Mouse (Mus musculus) heart, adult 2 months (tissue): ENCODE results near the gene Mta3. TPM values are rescaled to one million over a fixed set of nuclear protein-coding genes. Genes with fewer than 3 reads are reported as not detected.

Source experiments
- DNase-seq, 2 experiments: peaks; one replicate each; pipeline ENCODE4 v3.0.0; 2021
- H3K27ac ChIP-seq: fragments of 200-600 bp; 2 replicates; pipeline ENCODE4 v1.8.1; 2022
- H3K27me3 ChIP-seq: fragments of 200-500 bp; 2 replicates; pipeline ENCODE4 v1.6.1; 2012; ENCODE audit warnings: mild to moderate bottlenecking, low read length, inconsistent platforms, mixed read lengths; ENCODE audit not compliant: control insufficient read depth, insufficient read depth
- H3K36me3 ChIP-seq: fragments of 200-500 bp; 2 replicates; pipeline ENCODE4 v1.6.1; 2012; ENCODE audit warnings: low read length, inconsistent platforms; ENCODE audit not compliant: control insufficient read depth, insufficient read depth
- H3K4me1 ChIP-seq: fragments of 200-500 bp; 2 replicates; pipeline ENCODE4 v1.6.1; 2011; ENCODE audit warnings: low read length; ENCODE audit not compliant: control insufficient read depth, insufficient read depth
- H3K4me3 ChIP-seq: fragments of 200-600 bp; 2 replicates; pipeline ENCODE4 v1.8.1; 2022
- H3K79me2 ChIP-seq: fragments of 200-500 bp; replicated peaks from 2 replicates; pipeline ENCODE4 v1.6.1; 2012; ENCODE audit warnings: mild to moderate bottlenecking, inconsistent platforms, low read length, moderate library complexity, mixed read lengths; ENCODE audit not compliant: control insufficient read depth, insufficient read depth
- H3K9ac ChIP-seq: fragments of 200-500 bp; 2 replicates; pipeline ENCODE4 v1.6.1; 2012; ENCODE audit warnings: low read depth, mild to moderate bottlenecking, control low read depth, inconsistent platforms, low read length, mixed read lengths
- CTCF ChIP-seq: fragments of 200-600 bp; IDR thresholded peaks from 2 replicates; pipeline ENCODE4 v1.8.1; 2022; ENCODE audit warnings: antibody characterized with exemption, mild to moderate bottlenecking, moderate library complexity
- EP300 ChIP-seq: fragments of 200-500 bp; IDR thresholded peaks from 2 replicates; pipeline ENCODE4 v1.6.1; 2011; ENCODE audit warnings: low read depth, low read length, control low read depth; ENCODE audit not compliant: insufficient read depth
- POLR2A ChIP-seq: fragments of 200-500 bp; IDR thresholded peaks from 2 replicates; pipeline ENCODE4 v1.6.1; 2011; ENCODE audit warnings: mild to moderate bottlenecking, low read depth, low read length, control low read depth; ENCODE audit not compliant: insufficient read depth
- WGBS: fragments of 180-500 bp; shearing (Covaris S2); methylation state at CpG from one replicate; pipeline ENCODE4 v1.1.7; 2018; 5-methylcytosine and 5-hydroxymethylcytosine counted together
- intact Hi-C: fragments of 180-260 bp; cut with DNase I; formaldehyde crosslinking; loops from one replicate; pipeline ENCODE4 v1.15.1; 2025
- polyA plus RNA-seq: library from polyadenylated mRNA; depleted of rRNA; stranded (reverse); fragments of >200 nt; gene quantifications from 2 replicates; pipeline ENCODE4 v1.2.3, GENCODE M21; 2012
- total RNA-seq, 2 experiments: library from RNA; stranded (reverse); gene quantifications; 2 replicates each; pipeline ENCODE4 v1.2.3; 2021

The Mta3 gene
- total and polyA plus RNA-seq, 3 experiments = 15.1 to 20.1 (median 17.5) TPM

GRCm38 (mm10) chr17:83727707-83728106, 21.7 kb downstream of the Mta3 start:
- H3K79me2 ChIP-seq = no peaks in the 10 kb centered on the region
- DNase-seq = no peak
- no peaks in the 10 kb centered on the region for H3K27me3 ChIP-seq
- no peaks in the 10 kb centered on the region for H3K36me3 ChIP-seq
- no peak overlapping the region for H3K27ac ChIP-seq
- H3K4me1 ChIP-seq = peaks cover 5% of the 10 kb centered on the region
- 83% methylated on average over 4 of the region's 4 CpGs for WGBS
- H3K9ac ChIP-seq = no peak overlapping the region
- no peak for TF ChIP-seq POLR2A
- H3K4me3 ChIP-seq = no peak overlapping the region
- intact Hi-C loops = no loop called here

- H3K36me3 ChIP-seq = no peaks in the 10 kb centered on the region
- H3K27me3 ChIP-seq = no peaks in the 10 kb centered on the region
- TF ChIP-seq EP300 = no peak
- no peak for TF ChIP-seq CTCF
- no peak for TF ChIP-seq POLR2A
- 95% methylated on average over 9 of the region's 9 CpGs for WGBS
- no peak for DNase-seq
- no peak overlapping the region for H3K27ac ChIP-seq
- H3K4me1 ChIP-seq = peaks cover 5% of the 10 kb centered on the region
- no peak overlapping the region for H3K4me3 ChIP-seq
- intact Hi-C loops = no loop called here
- no peaks in the 10 kb centered on the region for H3K79me2 ChIP-seq
- no peak overlapping the region for H3K9ac ChIP-seq
These were observed 23.1 kb downstream of the Mta3 start for GRCm38 (mm10) chr17:83729029-83729428.

- Histone ChIP-seq H3K27me3 (no peaks in the 10 kb centered on the region), H3K36me3 (no peaks in the 10 kb centered on the region), H3K27ac (no peak overlapping the region), H3K4me3 (no peak overlapping the region), H3K79me2 (no peaks in the 10 kb centered on the region), H3K9ac (no peak overlapping the region), H3K4me1 (peaks cover 5% of the 10 kb centered on the region)
- WGBS = 84% methylated on average over 6 of the region's 6 CpGs
- intact Hi-C loops = no loop called here
- no peak for TF ChIP-seq CTCF
- TF ChIP-seq EP300 = no peak
- no peak for TF ChIP-seq POLR2A
- DNase-seq = no peak
These were observed 24.2 kb downstream of the Mta3 start for GRCm38 (mm10) chr17:83730123-83730522.

DNA sequence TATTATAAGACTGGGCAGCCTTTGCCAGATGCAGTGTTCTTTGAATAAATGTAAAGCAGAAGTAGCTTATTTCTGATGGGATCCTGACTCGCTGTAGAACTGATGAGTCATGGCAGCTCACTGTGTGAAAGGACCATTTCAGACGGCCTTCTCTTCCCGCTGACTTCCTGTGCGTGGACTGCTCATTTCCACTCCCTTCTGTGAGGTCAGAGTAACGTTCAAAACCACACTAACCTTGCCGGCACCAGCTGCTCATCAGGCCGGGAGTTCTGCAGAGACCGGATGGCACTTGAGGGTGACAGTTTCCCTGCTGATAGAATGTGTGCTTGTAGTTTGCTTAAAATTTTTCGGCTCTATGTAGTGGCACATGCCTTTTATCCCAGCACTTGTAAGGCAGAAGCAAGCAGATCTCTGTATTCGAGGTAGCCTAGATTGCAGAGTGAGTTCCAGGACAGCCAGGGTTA, 26.2 kb downstream of the Mta3 start:
- peaks cover 5% of the 10 kb centered on the region for H3K4me1 ChIP-seq
- DNase-seq = peak; percentile 32 to 65
- no peak overlapping the region for H3K4me3 ChIP-seq
- H3K27me3 ChIP-seq = no peaks in the 10 kb centered on the region
- peak overlapping the region; percentile 17 for H3K27ac ChIP-seq
- no peaks in the 10 kb centered on the region for H3K79me2 ChIP-seq
- H3K9ac ChIP-seq = peak overlapping the region; percentile 8; the same call in 1 of the 2 replicates
- whole genome bisulfite sequencing = 24% methylated on average over 10 of the region's 10 CpGs
- TF ChIP-seq POLR2A = no peak
- no peak for TF ChIP-seq CTCF
- no peak for TF ChIP-seq EP300
- intact Hi-C loops = loop anchor here (2.0 kb wide), 2 partner anchors 99 to 459 kb away; no protein-coding TSS in a partner anchor
- H3K36me3 ChIP-seq = no peaks in the 10 kb centered on the region

DNA sequence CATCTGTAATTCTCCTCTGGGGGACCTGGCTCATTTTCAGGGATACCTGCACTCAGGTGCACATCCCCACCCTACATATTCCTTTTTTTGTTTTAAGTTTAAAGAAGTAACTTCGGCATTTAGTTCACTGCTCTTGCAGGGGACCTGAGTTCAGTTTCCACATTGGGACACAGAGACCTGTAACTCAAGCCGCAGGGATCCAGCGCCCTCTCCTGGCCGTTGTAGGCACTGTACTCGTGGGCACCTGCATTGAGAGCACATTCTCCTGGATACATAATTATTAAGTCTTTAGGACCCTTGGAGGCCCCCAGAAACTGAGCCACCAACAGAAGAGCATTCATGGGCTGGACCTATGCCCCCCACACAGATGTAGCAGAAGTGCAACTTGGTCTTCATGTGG, 26.8 kb downstream of the Mta3 start:
- no peak overlapping the region for H3K4me3 ChIP-seq
- H3K79me2 ChIP-seq = no peaks in the 10 kb centered on the region
- peaks cover 5% of the 10 kb centered on the region for H3K4me1 ChIP-seq
- no peak overlapping the region for H3K27ac ChIP-seq
- no peaks in the 10 kb centered on the region for H3K36me3 ChIP-seq
- DNase-seq = peak; percentile 54 to 76
- intact Hi-C loops = loop anchor here (1.0 to 2.0 kb wide), 4 partner anchors 88 to 460 kb away; no protein-coding TSS in a partner anchor
- no peaks in the 10 kb centered on the region for H3K27me3 ChIP-seq
- H3K9ac ChIP-seq = no peak overlapping the region
- WGBS = 55% methylated on average over 5 of the region's 5 CpGs
- peak; percentile 59; the same call in 1 of the 2 replicates for TF ChIP-seq EP300
- peak; percentile 85 for TF ChIP-seq CTCF
- no peak for TF ChIP-seq POLR2A

GRCm38 (mm10) chr17:83736701-83737100, 30.7 kb downstream of the Mta3 start:
- Histone ChIP-seq H3K9ac (no peak overlapping the region), H3K27me3 (no peaks in the 10 kb centered on the region), H3K36me3 (no peaks in the 10 kb centered on the region), H3K4me1 (peaks cover 4% of the 10 kb centered on the region), H3K27ac (no peak overlapping the region), H3K4me3 (no peak overlapping the region), H3K79me2 (no peaks in the 10 kb centered on the region)
- 91% methylated on average over 9 of the region's 9 CpGs for WGBS
- intact Hi-C loops = no loop called here
- TF ChIP-seq EP300 (no peak), CTCF (no peak)
- DNase-seq = no peak
